Mouse (Mus musculus): ENCODE data around the gene Sec63.
A peak's percentile ranks its signal among the peaks of the same experiment; 100 is the strongest.

The Sec63 gene

GRCm38 (mm10) chr10:42863621-42864391 lies 102.5 kb downstream of the Sec63 start:
- peak; percentile 17 for DNase-seq

- no peak for DNase-seq
Observed at GRCm38 (mm10) chr10:42864696-42865095, 103.4 kb downstream of the Sec63 start.

- no peak for DNase-seq
Observed at GRCm38 (mm10) chr10:42868416-42868815, 107.1 kb downstream of the Sec63 start.

GRCm38 (mm10) chr10:42869467-42869866 lies 108.2 kb downstream of the Sec63 start:
- no peak for DNase-seq

GRCm38 (mm10) chr10:42872269-42873010 lies 111.1 kb downstream of the Sec63 start:
- DNase-seq = no peak

- no peak for DNase-seq
Observed at GRCm38 (mm10) chr10:42873077-42873595, 111.8 kb downstream of the Sec63 start.

GRCm38 (mm10) chr10:42876172-42876571 lies 114.9 kb downstream of the Sec63 start:
- no peak for DNase-seq

- no peak for DNase-seq
Observed at GRCm38 (mm10) chr10:42879269-42879681, 118.0 kb downstream of the Sec63 start.

GRCm38 (mm10) chr10:42879682-42880081 lies 118.4 kb downstream of the Sec63 start:
- DNase-seq = no peak
